Mouse (Mus musculus) lung, adult 2 months (tissue): ENCODE results near the gene Rab25.

ENCODE experiments used
- CTCF ChIP-seq: fragments of 200-500 bp; IDR thresholded peaks from 2 replicates; pipeline ENCODE4 v1.5.1; 2011; ENCODE audit warnings: mild to moderate bottlenecking, low read length, control low read depth; ENCODE audit not compliant: insufficient read depth
- POLR2A ChIP-seq: fragments of 200-500 bp; IDR thresholded peaks from 2 replicates; pipeline ENCODE4 v1.6.1; 2011; ENCODE audit warnings: low read depth, mild to moderate bottlenecking, control low read depth, low read length, borderline replicate concordance; ENCODE audit errors: extremely low read depth

DNA sequence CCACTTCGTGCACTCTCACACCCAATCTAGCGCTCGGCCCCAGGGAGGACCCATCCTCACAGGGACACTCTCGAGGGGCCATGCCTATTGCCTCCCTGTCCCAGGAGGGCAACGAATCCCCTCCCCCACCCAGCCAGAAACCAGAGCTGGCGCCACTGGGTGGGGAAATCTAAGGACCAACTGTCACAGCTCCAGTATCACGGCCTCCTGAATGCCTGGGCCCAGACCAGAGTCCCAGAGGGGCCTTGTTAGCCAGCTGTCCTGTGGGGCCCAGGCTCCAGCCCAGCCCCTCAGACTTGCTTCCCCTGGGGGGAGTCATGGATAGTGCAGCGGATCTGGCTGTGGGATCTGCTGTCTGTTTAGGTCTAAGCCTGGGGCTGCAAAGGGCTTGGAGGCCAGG is 20.5 kb downstream of the Rab25 start:
- TF ChIP-seq CTCF (no peak), POLR2A (no peak)
